Mouse (Mus musculus): Measurements from ENCODE around the gene 1700001P01Rik. TPM values are rescaled to one million over a fixed set of nuclear protein-coding genes. Genes with fewer than 3 reads are reported as not detected.
"Not testable (repeated sequence)": the region's sequence is repeated elsewhere in the genome, so short reads cannot be mapped to it uniquely, and the experiment has no call there.

The 1700001P01Rik gene
- polyA plus RNA-seq, 1 experiment = not detected

DNA sequence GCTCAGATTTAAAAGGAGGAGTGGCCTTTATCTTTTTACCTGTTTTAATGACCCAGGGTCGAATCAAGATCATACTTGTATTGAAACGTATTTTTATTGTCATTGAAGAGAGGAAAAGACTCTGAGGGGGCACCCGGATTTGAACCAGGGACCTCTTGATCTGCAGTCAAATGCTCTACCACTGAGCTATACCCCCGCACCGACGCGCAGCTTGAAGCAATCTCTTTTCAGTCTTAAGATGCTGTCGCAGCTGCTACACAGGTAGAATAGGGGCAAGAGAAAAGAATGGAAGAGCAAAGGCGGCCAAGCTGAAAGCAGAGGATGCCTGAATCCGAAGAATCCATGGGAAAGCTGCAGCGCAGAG is 23.0 kb upstream of the 1700001P01Rik start, which contains the start of gene Lasp1:
Lasp1 (plus strand) TSS at position 219 of the 364 bp plus-strand sequence.
- Histone ChIP-seq H3K4me1 (ENCODE audit: control insufficient read depth, insufficient read depth, low read length) (peaks cover 10% of the 10 kb centered on the region; the same call in 1 of the 2 replicates), H3K4me3 (ENCODE audit: insufficient read depth, low read length) (peak within 1 kb of the TSS; percentile 99), H3K27ac (ENCODE audit: insufficient read depth, low read length) (peak within 1 kb of the TSS; percentile 99)
- TF ChIP-seq POLR2A (IDR thresholded peaks at IDR 0.05; ENCODE audit: low read depth, low read length) (peak; percentile 47; the same call in 1 of the 2 replicates), CTCF (IDR thresholded peaks at IDR 0.05; ENCODE audit: borderline replicate concordance, insufficient read depth, low read length) (no peak)

GRCm38 (mm10) chr11:97798083-97798435 is 22.3 kb upstream of the 1700001P01Rik start:
- Histone ChIP-seq H3K27ac (ENCODE audit: insufficient read depth, low read length) (peak overlapping the region; percentile 90), H3K4me3 (ENCODE audit: insufficient read depth, low read length) (no peak overlapping the region; the same call in 1 of the 2 replicates), H3K4me1 (ENCODE audit: control insufficient read depth, insufficient read depth, low read length) (peaks cover 10% of the 10 kb centered on the region; the same call in 1 of the 2 replicates)
- TF ChIP-seq POLR2A (IDR thresholded peaks at IDR 0.05; ENCODE audit: low read depth, low read length) (no peak), CTCF (IDR thresholded peaks at IDR 0.05; ENCODE audit: borderline replicate concordance, insufficient read depth, low read length) (no peak)

GRCm38 (mm10) chr11:97797369-97798082 is 21.8 kb upstream of the 1700001P01Rik start:
- peak overlapping the region; percentile 90 for H3K27ac ChIP-seq (ENCODE audit: insufficient read depth, low read length)
- H3K4me3 ChIP-seq (ENCODE audit: insufficient read depth, low read length) = no peak overlapping the region
- peak; percentile 43 for TF ChIP-seq POLR2A (IDR thresholded peaks at IDR 0.05; ENCODE audit: low read depth, low read length)
- no peak for TF ChIP-seq CTCF (IDR thresholded peaks at IDR 0.05; ENCODE audit: borderline replicate concordance, insufficient read depth, low read length)
- H3K4me1 ChIP-seq (ENCODE audit: control insufficient read depth, insufficient read depth, low read length) = peaks cover 10% of the 10 kb centered on the region; the same call in 1 of the 2 replicates

- TF ChIP-seq CTCF (IDR thresholded peaks at IDR 0.05; ENCODE audit: borderline replicate concordance, insufficient read depth, low read length) (no peak), POLR2A (IDR thresholded peaks at IDR 0.05; ENCODE audit: low read depth, low read length) (no peak)
- no peak overlapping the region for H3K4me3 ChIP-seq (ENCODE audit: insufficient read depth, low read length)
- peaks cover 7% of the 10 kb centered on the region; the same call in 1 of the 2 replicates for H3K4me1 ChIP-seq (ENCODE audit: control insufficient read depth, insufficient read depth, low read length)
- peak overlapping the region; percentile 87 for H3K27ac ChIP-seq (ENCODE audit: insufficient read depth, low read length)
Observed at GRCm38 (mm10) chr11:97796910-97797309, 21.2 kb upstream of the 1700001P01Rik start.

GRCm38 (mm10) chr11:97793165-97793564 is 17.4 kb upstream of the 1700001P01Rik start:
- TF ChIP-seq POLR2A (IDR thresholded peaks at IDR 0.05; ENCODE audit: low read depth, low read length) (no peak), CTCF (IDR thresholded peaks at IDR 0.05; ENCODE audit: borderline replicate concordance, insufficient read depth, low read length) (no peak)
- Histone ChIP-seq H3K4me1 (ENCODE audit: control insufficient read depth, insufficient read depth, low read length) (peaks cover 3% of the 10 kb centered on the region; the same call in 1 of the 2 replicates), H3K4me3 (ENCODE audit: insufficient read depth, low read length) (no peak overlapping the region), H3K27ac (ENCODE audit: insufficient read depth, low read length) (no peak overlapping the region)

DNA sequence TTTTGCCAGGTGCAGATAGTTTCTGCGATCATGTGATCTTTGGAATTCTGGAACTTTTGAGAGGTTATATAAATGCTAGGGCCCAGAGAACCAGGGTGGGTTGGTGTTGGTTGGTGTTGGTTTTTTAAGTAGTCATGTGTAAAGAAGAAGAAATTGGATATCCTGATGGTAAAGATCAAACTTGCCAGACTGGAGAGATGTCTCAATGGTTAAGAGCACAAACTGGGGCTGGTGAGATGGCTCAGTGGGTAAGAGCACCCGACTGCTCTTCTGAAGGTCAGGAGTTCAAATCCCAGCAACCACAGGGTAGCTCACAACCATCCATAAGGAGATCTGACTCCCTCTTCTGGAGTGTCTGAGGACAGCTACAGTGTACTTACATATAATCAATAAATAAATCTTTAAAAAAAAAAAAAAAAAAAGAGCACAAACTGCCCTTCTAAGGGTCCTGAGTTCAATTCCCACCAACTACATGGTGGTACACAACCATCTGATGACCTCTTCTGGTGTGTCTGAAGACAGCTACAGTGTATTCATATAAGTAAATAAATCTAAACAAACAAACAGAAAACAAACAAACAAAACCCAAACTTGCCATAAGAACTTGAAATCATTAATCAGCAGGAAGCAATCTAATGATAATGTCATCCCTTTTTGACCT is 15.2 kb upstream of the 1700001P01Rik start:
- not testable (repeated sequence) for H3K27ac ChIP-seq (ENCODE audit: insufficient read depth, low read length); H3K4me3 ChIP-seq (ENCODE audit: insufficient read depth, low read length); H3K4me1 ChIP-seq (ENCODE audit: control insufficient read depth, insufficient read depth, low read length)

- no peak overlapping the region for H3K4me3 ChIP-seq (ENCODE audit: insufficient read depth, low read length)
- H3K27ac ChIP-seq (ENCODE audit: insufficient read depth, low read length) = no peak overlapping the region
- H3K4me1 ChIP-seq (ENCODE audit: control insufficient read depth, insufficient read depth, low read length) = no peaks in the 10 kb centered on the region
- TF ChIP-seq POLR2A (IDR thresholded peaks at IDR 0.05; ENCODE audit: low read depth, low read length) (no peak), CTCF (IDR thresholded peaks at IDR 0.05; ENCODE audit: borderline replicate concordance, insufficient read depth, low read length) (no peak)
Observed at GRCm38 (mm10) chr11:97789727-97790126, 14.0 kb upstream of the 1700001P01Rik start.

DNA sequence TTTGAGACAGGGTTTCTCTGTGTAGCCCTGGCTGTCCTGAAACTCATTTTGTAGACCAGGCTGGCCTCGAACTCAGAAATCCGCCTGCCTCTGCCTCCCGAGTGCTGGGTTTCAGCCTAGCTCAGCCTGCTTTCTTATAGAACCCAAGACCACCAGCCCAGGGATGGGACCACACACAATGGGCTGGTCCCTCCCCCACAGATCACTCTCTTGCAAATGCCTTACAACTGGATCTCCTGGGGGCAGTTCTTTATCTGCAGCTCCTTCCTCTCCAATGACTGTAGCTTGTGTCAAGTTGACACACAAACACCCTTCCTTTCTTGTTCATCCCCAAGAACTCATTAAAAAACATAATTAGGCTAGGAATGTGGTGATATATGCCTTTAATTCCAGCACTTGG is 12.2 kb upstream of the 1700001P01Rik start:
- Histone ChIP-seq H3K4me1 (ENCODE audit: control insufficient read depth, insufficient read depth, low read length) (no peaks in the 10 kb centered on the region), H3K27ac (ENCODE audit: insufficient read depth, low read length) (no peak overlapping the region), H3K4me3 (ENCODE audit: insufficient read depth, low read length) (no peak overlapping the region)
- TF ChIP-seq POLR2A (IDR thresholded peaks at IDR 0.05; ENCODE audit: low read depth, low read length) (no peak), CTCF (IDR thresholded peaks at IDR 0.05; ENCODE audit: borderline replicate concordance, insufficient read depth, low read length) (no peak)

DNA sequence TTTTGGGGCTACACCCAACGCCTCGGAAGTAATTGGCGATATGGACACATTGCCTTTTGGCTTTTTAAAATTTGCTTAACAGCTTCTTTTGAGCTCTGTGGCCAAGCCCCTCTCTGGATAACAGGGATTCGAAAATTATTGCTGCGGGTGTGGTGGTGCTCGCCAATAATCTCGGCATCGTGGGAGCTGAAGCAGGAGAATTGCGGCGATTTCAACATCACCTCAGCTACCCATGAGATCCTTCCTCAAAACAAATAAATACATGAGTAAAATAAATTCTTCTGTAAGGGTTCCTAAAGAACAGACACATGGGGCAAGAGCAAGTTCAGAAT is 6.8 kb upstream of the 1700001P01Rik start:
- H3K27ac ChIP-seq (ENCODE audit: insufficient read depth, low read length) = peak overlapping the region; percentile 80
- H3K4me1 ChIP-seq (ENCODE audit: control insufficient read depth, insufficient read depth, low read length) = peaks cover 6% of the 10 kb centered on the region; the same call in 1 of the 2 replicates
- peak overlapping the region; percentile 90 for H3K4me3 ChIP-seq (ENCODE audit: insufficient read depth, low read length)
- 0 out of 2 replicates have a peak, but pooled peaks have one; percentile 62 for TF ChIP-seq POLR2A (IDR thresholded peaks at IDR 0.05; ENCODE audit: low read depth, low read length)
- TF ChIP-seq CTCF (IDR thresholded peaks at IDR 0.05; ENCODE audit: borderline replicate concordance, insufficient read depth, low read length) = no peak
